Mouse (Mus musculus) hindbrain, postnatal 0 days (tissue): ENCODE data around the gene Stambp. TPM values are rescaled to one million over a fixed set of nuclear protein-coding genes. Genes with fewer than 3 reads are reported as not detected.

ENCODE experiments used
- ATAC-seq: fragments of 200-750 bp; cut with Nextera tagmentation; 2 replicates; pipeline ENCODE4 v1.8.0; 2017; ENCODE audit warnings: mild to moderate bottlenecking, moderate TSS enrichment, moderate library complexity
- DNase-seq: peaks from one replicate; pipeline ENCODE4 v3.0.0-alpha.2; 2015; ENCODE audit warnings: low spot score
- H3K27ac ChIP-seq: fragments of 300-500 bp; sonication (generic); 2 replicates; pipeline ENCODE4 v1.5.1; 2014; ENCODE audit warnings: mild to moderate bottlenecking
- H3K27me3 ChIP-seq: fragments of 300-500 bp; sonication (generic); 2 replicates; pipeline ENCODE4 v1.6.1; 2014; ENCODE audit warnings: low read length, mixed read lengths; ENCODE audit not compliant: insufficient read depth
- H3K36me3 ChIP-seq: fragments of 300-500 bp; sonication (generic); 2 replicates; pipeline ENCODE4 v1.6.1; 2014; ENCODE audit warnings: low read length, mixed read lengths; ENCODE audit not compliant: insufficient read depth
- H3K4me1 ChIP-seq: fragments of 300-500 bp; sonication (generic); 2 replicates; pipeline ENCODE4 v1.6.1; 2014; ENCODE audit warnings: antibody characterized with exemption, low read length, mixed read lengths; ENCODE audit not compliant: insufficient read depth
- H3K4me2 ChIP-seq: fragments of 300-500 bp; sonication (generic); 2 replicates; pipeline ENCODE4 v1.6.1; 2014; ENCODE audit warnings: low read depth, mild to moderate bottlenecking, low read length, moderate library complexity, mixed read lengths
- H3K4me3 ChIP-seq: fragments of 300-500 bp; sonication (generic); 2 replicates; pipeline ENCODE4 v1.5.1; 2014; ENCODE audit warnings: low read length
- H3K9ac ChIP-seq: fragments of 300-500 bp; sonication (generic); replicated peaks from 2 replicates; pipeline ENCODE4 v1.6.1; 2014; ENCODE audit warnings: mild to moderate bottlenecking, low read length, moderate library complexity, mixed read lengths
- H3K9me3 ChIP-seq: fragments of 300-500 bp; sonication (generic); 2 replicates; pipeline ENCODE4 v1.6.1; 2016; ENCODE audit warnings: low read length, mixed read lengths
- CTCF ChIP-seq: IDR thresholded peaks from 2 replicates; pipeline ENCODE4 v1.5.1; 2016; ENCODE audit warnings: antibody characterized with exemption, control low read depth, low read depth
- WGBS: fragments of 180-500 bp; shearing (Covaris S2); extraction: QIAGEN DNeasy Blood & Tissue Kit; methylation state at CpG from one replicate; pipeline ENCODE4 v1.1.7; 2014; 5-methylcytosine and 5-hydroxymethylcytosine counted together
- polyA plus RNA-seq: library from polyadenylated mRNA; unstranded; fragments of >200 nt; fragmentation: Nextera tagmentation; extraction: Ambion mirVana; gene quantifications from 2 replicates; pipeline ENCODE4 v1.2.1, GENCODE M21; 2015
- total RNA-seq: library from RNA; depleted of rRNA; stranded (reverse); fragments of >200 nt; gene quantifications from 2 replicates; pipeline ENCODE4 v1.2.3, GENCODE M21; 2014; rRNA removed

Stambp gene
- total and polyA plus RNA-seq, 2 experiments from 2014 or later: 9.5 to 58.2 TPM

DNA sequence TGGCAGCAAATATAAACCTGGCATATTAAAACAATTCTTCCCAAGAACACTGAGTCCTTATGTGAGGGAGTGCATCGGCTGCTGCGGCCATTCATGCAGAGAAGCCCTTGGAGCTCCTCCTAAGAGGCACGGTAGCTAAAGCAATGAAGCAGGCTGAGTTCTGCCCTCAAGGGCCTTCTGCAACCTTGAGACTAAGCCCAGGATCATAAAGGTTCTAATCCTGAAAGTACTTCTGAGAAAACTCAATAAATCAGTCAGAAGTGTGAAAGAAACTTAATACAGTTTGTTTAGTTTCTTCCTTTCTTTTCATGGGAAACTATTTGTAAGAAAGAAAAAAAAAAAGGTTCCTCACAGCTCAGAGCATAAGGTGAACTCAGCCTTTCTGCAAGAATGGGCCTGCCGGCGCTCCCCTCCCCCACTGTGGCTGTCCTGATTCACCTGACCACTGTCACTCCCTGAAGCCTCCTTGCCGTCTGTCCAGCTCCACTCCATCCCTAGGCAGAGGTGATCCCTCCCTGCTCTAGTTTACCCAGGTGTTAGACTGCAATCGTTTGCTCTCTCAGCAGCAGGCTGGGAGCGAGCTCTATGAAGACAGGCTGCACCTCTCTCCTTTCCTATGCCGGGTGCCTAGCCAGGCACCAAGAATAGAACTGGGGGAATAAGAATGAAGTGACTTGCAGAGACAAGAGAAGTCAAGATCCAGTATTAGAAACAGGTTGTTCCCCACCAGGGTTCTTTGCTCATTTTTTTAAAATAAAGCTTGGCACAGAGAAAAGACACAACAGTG, 70.8 kb downstream of the Stambp start:
- Histone ChIP-seq H3K27ac (no peak overlapping the region), H3K9ac (no peak overlapping the region), H3K27me3 (no peaks in the 10 kb centered on the region), H3K9me3 (no peaks in the 10 kb centered on the region), H3K4me2 (no peak overlapping the region), H3K4me1 (peaks cover 6% of the 10 kb centered on the region; the same call in 1 of the 2 replicates), H3K36me3 (no peaks in the 10 kb centered on the region), H3K4me3 (no peak overlapping the region)
- DNase-seq (no peak), ATAC-seq (no peak)
- TF ChIP-seq CTCF: no peak
- 65% methylated on average over 9 of the region's 9 CpGs for WGBS

DNA sequence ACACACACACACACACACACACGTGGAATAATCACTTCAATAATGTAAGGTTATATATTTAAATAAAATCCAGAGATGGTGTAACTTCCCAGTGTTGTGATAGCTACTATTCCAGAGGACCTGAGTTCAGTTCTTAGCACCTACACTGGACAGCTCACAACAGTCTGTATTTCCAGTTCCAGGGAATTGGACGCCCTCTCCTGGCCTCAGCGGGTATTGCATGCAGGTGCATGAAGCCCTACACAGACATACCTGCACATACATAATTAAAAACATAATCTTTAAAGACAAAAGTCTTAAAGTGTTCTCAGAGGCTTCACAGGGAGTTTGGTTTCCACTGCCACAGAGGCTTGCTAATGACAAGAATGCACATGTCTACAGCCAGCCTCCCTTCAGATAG, 72.1 kb downstream of the Stambp start:
- 61% methylated on average over 3 of the region's 3 CpGs for WGBS
- Histone ChIP-seq H3K4me2 (no peak overlapping the region), H3K9me3 (no peaks in the 10 kb centered on the region), H3K4me3 (no peak overlapping the region), H3K27me3 (no peaks in the 10 kb centered on the region), H3K36me3 (no peaks in the 10 kb centered on the region), H3K27ac (no peak overlapping the region), H3K4me1 (peaks cover under 1% of the 10 kb centered on the region; the same call in 1 of the 2 replicates), H3K9ac (no peak overlapping the region)
- TF ChIP-seq CTCF: peak; percentile 53
- ATAC-seq: no peak
- DNase-seq: no peak

DNA sequence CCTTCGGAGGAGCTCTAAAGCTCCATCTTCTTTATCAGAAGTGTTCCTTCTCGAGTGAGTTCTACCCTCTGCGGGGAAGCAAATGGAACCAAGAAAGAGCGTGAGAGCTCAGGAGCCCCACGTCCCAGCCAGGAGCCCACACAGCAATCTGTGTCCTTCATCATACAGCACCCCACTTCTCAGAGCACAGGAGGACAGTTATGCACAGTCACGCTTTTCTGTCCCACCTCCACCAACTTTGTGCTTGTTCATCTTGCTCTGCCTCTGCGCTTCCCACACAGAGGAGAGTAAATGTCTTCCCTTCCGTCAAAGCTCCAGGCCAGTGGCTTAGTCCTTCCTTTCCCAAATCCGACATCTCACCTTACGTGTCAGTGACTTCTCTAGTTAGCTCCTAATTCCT, 73.5 kb downstream of the Stambp start:
- H3K27ac ChIP-seq: no peak overlapping the region
- H3K9ac ChIP-seq: no peak overlapping the region
- WGBS: 94% methylated on average over 10 of the region's 10 CpGs
- no peaks in the 10 kb centered on the region for H3K9me3 ChIP-seq
- H3K27me3 ChIP-seq: no peaks in the 10 kb centered on the region
- no peaks in the 10 kb centered on the region for H3K36me3 ChIP-seq
- no peak overlapping the region for H3K4me2 ChIP-seq
- ATAC-seq: no peak
- no peak overlapping the region for H3K4me3 ChIP-seq
- TF ChIP-seq CTCF: no peak
- no peak for DNase-seq
- no peaks in the 10 kb centered on the region for H3K4me1 ChIP-seq

DNA sequence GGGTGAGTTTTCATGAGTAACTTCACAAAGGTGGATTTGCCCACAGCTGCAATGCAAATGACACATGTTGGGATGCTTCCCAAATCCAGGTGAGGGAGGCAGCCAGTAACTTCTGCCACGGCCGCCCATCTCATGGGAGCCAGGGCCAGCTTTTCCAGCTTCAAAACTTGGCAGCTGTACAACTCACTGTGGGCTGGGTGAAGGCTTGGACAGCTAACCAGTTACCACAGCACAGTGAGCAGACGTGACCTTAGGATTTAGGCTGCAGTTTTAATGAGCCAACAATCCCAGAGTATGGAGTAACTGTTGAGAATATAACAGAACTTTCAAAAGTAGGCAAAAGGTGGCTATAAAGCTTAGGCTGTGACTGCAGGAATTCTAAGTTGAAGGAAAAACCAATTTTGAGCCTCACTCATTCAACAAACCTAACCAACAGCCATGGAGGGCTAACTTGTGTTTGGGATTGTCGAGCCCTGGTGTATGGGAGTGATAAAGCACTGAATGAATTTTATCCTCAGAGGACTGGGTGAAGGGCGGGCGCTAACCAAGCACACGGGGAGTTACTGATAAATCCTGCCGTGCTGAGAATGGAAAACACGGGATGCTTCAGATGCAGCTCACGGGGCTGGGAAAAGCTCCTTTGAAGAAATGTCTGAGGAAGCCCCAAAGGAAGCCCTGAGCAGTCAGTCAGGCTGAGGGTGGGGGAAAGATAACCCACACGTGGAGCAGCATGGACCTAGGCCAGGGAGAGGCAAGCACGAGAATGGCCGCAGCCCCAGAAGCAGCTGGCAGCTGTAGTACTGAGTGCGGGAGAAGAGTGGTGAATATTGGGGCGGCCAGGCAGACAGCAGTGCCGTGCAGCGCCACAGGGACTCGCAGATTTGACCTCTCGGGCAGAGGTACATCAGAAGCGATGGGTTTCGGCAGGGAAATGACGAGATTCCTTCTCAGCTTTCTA, 75.5 kb downstream of the Stambp start:
- H3K4me3 ChIP-seq: no peak overlapping the region
- TF ChIP-seq CTCF: no peak
- ATAC-seq (no peak), DNase-seq (peak; percentile 31)
- H3K27me3 ChIP-seq: no peaks in the 10 kb centered on the region
- WGBS: 62% methylated on average over 22 of the region's 22 CpGs
- H3K27ac ChIP-seq: no peak overlapping the region
- no peaks in the 10 kb centered on the region for H3K9me3 ChIP-seq
- no peak overlapping the region for H3K9ac ChIP-seq
- peaks cover 8% of the 10 kb centered on the region; the same call in 1 of the 2 replicates for H3K36me3 ChIP-seq
- H3K4me1 ChIP-seq: no peaks in the 10 kb centered on the region
- H3K4me2 ChIP-seq: no peak overlapping the region

DNA sequence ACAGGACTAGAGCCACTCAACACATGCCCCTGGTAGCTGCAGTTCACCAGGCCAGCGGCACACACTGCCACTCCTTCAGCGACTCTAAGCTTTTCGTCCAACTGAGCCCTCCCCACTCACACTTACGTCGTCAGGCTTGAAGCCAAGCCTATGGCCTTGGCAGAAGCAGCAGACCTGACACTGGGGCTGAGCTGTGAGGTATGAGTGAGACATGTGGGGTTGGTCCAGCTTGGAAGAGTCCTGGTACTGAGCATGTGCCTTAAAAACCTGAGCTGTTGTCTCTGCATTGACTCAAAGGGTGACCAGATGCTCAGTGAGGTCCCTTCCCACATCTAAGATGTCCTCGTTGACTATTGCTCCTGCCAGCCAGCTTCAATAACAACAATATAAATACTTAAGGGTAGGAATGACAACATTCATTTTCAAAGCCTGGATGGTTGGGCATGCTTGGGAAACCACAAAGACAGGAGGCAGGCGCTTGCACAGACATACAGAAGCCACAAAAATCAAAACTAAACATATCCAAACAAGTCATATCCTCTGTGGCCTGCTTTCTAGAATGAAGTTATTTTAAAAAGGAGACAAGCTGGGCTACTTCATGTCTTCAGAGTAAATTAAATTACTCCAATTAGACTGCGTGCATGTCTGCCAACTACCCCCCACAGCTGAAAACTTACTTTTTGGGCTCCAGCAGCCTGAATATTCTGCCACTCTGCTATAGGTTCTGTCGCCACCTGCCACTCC, 76.3 kb downstream of the Stambp start:
- no peak overlapping the region for H3K4me3 ChIP-seq
- DNase-seq: peak; percentile 24
- 0 out of 2 replicates have a peak, but pooled peaks have one; percentile 27 for ATAC-seq
- no peak overlapping the region for H3K9ac ChIP-seq
- H3K9me3 ChIP-seq: no peaks in the 10 kb centered on the region
- H3K27ac ChIP-seq: no peak overlapping the region
- H3K4me1 ChIP-seq: no peaks in the 10 kb centered on the region
- TF ChIP-seq CTCF: no peak
- H3K4me2 ChIP-seq: no peak overlapping the region
- H3K27me3 ChIP-seq: no peaks in the 10 kb centered on the region
- 62% methylated on average over 9 of the region's 9 CpGs for WGBS
- H3K36me3 ChIP-seq: peaks cover 8% of the 10 kb centered on the region; the same call in 1 of the 2 replicates

Other genes starting within 250 kb of the Stambp start
- gene Mthfd2, start 246.8 kb downstream of the Stambp start, total RNA-seq: 21.1 and 24.1 TPM in 2 replicates
- 24.2 and 26.7 TPM in 2 replicates for gene Mthfd2, start 246.8 kb downstream of the Stambp start, polyA plus RNA-seq
- gene Mob1a, start 246.7 kb downstream of the Stambp start, total RNA-seq: 31.7 and 32.8 TPM in 2 replicates
- gene Mob1a, start 246.7 kb downstream of the Stambp start, polyA plus RNA-seq: 11.3 and 11.6 TPM in 2 replicates
- gene Bola3, start 223.6 kb downstream of the Stambp start, total RNA-seq: 7.1 and 11.2 TPM in 2 replicates
- 71.0 and 85.4 TPM in 2 replicates for gene Bola3, start 223.6 kb downstream of the Stambp start, polyA plus RNA-seq
- gene Tet3, start 113.6 kb downstream of the Stambp start, total RNA-seq: 30.8 and 34.8 TPM in 2 replicates
- 38.0 and 41.9 TPM in 2 replicates for gene Tet3, start 113.6 kb downstream of the Stambp start, polyA plus RNA-seq
- 31.8 and 52.5 TPM in 2 replicates for gene Dguok, start 65.8 kb downstream of the Stambp start, total RNA-seq
- 51.1 and 52.0 TPM in 2 replicates for gene Dguok, start 65.8 kb downstream of the Stambp start, polyA plus RNA-seq
- 0.36 and 2.1 TPM in 2 replicates for gene Actg2, start 36.5 kb downstream of the Stambp start, total RNA-seq
- gene Actg2, start 36.5 kb downstream of the Stambp start, polyA plus RNA-seq: 0.78 and 1.7 TPM in 2 replicates
- 0.05 and 0.11 TPM in 2 replicates for gene Clec4f, start 83.5 kb upstream of the Stambp start, total RNA-seq
- 0.09 TPM in 1 of 2 replicates, not detected in the other for gene Clec4f, start 83.5 kb upstream of the Stambp start, polyA plus RNA-seq
- not detected in 2 replicates for gene Cd207, start 105.1 kb upstream of the Stambp start, total RNA-seq
- not detected in 2 replicates for gene Cd207, start 105.1 kb upstream of the Stambp start, polyA plus RNA-seq
- gene Vax2, start 138.5 kb upstream of the Stambp start, total RNA-seq: not detected in 2 replicates
- not detected in 2 replicates for gene Vax2, start 138.5 kb upstream of the Stambp start, polyA plus RNA-seq
- gene Atp6v1b1, start 170.3 kb upstream of the Stambp start, total RNA-seq: not detected in 2 replicates
- not detected in 2 replicates for gene Atp6v1b1, start 170.3 kb upstream of the Stambp start, polyA plus RNA-seq
- not detected in 2 replicates for gene Ankrd53, start 189.9 kb upstream of the Stambp start, total RNA-seq
- 0.10 TPM in 1 of 2 replicates, not detected in the other for gene Ankrd53, start 189.9 kb upstream of the Stambp start, polyA plus RNA-seq
- 44.5 and 56.6 TPM in 2 replicates for gene Tex261, start 203.1 kb upstream of the Stambp start, total RNA-seq
- 78.3 and 81.1 TPM in 2 replicates for gene Tex261, start 203.1 kb upstream of the Stambp start, polyA plus RNA-seq
- 58.1 and 70.0 TPM in 2 replicates for gene Nagk, start 222.3 kb upstream of the Stambp start, total RNA-seq
- gene Nagk, start 222.3 kb upstream of the Stambp start, polyA plus RNA-seq: 92.0 and 103 TPM in 2 replicates